Mouse (Mus musculus): ENCODE data around the gene Aggf1.

GRCm38 (mm10) chr13:95326611-95327344, 48.4 kb downstream of the Aggf1 start:
- TF ChIP-seq CTCF (IDR thresholded peaks at IDR 0.05; ENCODE audit: low read depth, low read length) = no peak
- no peak for TF ChIP-seq POLR2A (IDR thresholded peaks at IDR 0.05; ENCODE audit: extremely low read depth, insufficient read depth, low read length)
